Mouse (Mus musculus) testis, postnatal 10 days (tissue): Measurements from ENCODE around the gene Ebna1bp2.

Experiments used
- DNase-seq: peaks from one replicate; pipeline ENCODE4 v3.0.0; 2021; ENCODE audit warnings: low spot score

Gene Ebna1bp2

DNA sequence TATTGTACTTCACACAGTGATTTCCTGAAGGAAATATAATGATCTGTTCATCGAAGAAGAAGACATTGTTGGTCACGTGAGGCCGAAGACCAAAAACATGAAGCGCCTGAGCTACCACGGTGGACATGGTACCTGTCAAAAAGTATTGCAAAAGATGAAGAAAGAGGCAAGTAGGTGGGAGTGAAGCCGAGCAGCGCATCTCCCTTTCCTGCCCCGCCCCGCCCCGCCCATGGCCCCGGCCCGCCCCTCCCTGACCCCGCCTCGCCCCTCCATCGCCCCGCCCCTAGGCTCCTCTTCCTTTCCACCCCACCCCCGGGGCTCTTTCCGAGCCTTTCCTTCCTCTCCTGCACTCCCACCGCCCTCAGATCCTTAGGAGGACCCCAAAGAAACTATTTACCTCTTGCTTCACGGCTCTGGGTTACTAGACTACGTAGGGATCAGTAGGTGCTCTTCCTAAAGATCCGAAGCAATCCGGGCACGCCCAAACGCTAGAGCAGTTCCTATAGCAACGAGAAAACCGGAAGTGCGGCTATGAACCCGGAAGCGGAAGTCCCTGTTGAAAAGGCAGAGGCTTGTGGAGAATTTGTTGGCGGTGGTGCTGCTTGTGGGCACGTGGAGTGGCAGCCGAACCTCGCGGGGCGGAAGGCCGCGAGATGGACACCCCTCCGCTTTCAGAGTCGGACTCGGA, at the start of gene Ebna1bp2, which contains the start of gene Cfap57:
Gene Ebna1bp2 (plus strand): TSS at position 521 of the 688 bp plus-strand sequence.
Gene Cfap57 (minus strand): TSS at position 499 of the 688 bp plus-strand sequence.
- DNase-seq = peak; percentile 92

DNA sequence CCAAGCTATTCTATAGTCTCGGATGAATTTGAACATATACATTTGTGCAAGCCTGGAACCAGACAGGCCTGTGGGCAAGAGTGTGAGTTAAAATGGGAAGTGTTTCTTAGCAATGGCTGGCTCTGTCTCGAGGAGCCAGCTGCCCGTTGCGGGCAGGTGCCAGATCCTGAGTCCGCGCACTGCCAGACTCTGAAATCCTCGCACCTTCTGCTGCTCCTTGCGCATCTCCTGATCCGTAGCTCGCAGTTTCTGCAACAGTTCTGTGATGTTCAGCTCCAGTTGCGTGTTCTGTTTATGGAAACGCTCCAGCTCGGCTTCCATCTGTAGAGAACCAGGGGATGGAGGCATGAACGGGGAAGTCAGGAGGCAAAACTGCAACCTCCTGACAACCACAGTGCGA, 49.2 kb upstream of the Ebna1bp2 start:
- DNase-seq = no peak

DNA sequence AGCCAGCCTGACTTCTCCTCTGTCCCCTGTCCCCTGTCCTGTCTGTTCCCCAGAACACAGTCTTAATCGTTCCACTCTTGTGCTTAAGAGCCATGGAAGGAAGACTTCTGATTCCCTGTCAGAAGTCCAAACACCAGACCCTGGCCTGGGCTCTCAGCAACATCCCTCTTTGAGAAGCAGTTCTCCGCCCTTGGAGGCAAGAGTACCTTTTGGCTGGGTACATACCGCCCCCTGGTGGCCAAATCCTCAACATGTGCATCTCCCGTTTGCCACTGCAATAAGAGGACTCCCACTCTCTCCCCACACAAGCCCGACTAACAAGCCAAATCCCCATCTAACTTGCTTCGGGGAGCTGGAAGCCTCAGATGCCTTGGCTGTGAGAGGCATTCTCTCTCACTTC, 44.5 kb upstream of the Ebna1bp2 start:
- peak; percentile 95 for DNase-seq

DNA sequence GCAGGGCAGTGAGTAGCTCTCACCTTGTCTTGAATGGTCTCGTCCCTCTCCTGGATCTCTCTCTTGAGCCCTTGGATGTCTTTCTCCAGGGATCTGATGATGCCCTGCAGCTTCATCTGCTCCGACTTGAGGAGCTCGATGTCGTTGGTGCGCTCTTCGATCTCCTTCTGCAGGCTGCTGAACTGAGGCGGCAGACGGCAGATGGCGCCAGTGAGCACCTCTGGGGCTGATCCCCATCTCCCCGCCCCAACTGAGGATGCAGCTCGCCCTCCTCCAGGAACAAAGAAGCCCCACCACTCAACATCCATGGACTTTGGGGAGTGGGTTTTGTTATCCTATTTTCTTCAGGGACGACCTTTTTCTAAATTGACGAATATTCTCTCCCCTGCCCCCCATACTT, 41.3 kb upstream of the Ebna1bp2 start:
- peak; percentile 78 for DNase-seq

DNA sequence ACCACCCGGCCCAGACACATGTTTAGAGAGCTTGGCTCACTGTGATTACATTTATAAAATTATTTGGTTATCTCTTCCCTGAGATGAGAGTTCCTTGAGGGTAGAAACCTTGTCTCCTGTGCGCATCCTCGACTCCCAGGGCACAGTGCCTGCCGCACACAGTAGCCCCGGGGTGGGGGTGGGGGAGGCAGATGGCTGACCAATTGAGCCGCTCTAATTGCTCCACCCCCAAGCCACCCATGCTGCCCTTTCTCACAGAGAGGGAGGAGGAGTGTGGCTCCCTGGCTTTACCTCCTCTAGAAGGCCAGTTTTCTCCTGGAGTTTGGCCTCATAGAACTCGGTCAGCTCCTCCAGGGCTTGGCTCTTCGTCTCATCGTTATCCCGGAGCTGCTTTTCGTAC, 39.1 kb upstream of the Ebna1bp2 start:
- DNase-seq = no peak

DNA sequence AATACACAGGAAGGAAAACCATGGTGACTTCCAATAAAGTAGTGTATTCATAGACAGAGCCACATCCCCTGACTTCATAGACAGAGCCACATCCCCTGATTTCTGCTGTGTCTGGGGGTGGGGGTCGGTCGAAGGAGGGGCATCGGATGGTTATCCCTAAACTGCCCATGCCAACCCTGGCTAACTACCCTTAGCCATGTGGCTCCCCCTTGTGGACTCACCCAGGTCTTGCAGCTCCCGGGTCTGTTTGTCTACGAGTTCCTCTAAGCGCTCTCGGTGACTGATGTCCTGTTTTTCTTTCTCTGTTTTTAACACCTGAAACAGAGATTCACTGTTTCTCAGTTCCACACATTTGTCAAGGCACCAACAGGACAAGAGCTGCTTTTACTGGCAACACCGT, 38.0 kb upstream of the Ebna1bp2 start:
- DNase-seq = no peak

DNA sequence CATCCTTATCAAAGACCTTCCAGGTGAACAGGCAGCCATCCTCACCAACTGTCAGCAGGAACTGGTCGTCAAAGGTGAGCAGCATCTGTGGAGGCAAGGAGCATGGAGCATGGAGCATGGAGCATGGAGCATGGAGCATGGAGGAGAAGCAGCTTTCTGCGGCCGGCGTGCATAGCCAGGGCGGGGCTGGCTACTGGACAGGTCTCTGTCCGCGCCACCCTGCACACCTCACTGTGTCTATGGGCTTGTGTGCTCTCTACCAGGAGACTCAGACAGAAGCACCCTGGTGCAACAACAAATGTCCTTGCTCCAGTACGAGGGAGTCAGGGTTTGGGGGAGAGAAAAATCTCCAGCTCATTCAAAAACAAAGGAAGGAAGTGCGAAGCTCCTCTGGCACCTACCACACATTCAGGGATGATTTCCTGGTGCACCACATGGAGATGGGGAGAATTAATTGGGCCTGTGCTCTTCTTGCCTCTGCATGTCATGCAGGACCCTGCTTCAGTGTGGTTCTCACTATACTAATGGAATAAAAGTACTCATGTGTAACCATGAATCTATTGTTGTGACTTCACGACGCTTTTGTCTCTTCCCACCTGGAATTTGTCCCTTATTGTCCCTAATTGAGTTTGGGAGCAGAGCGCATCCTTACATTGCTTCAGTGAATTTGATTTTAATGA, 31.4 kb upstream of the Ebna1bp2 start:
- DNase-seq = no peak

DNA sequence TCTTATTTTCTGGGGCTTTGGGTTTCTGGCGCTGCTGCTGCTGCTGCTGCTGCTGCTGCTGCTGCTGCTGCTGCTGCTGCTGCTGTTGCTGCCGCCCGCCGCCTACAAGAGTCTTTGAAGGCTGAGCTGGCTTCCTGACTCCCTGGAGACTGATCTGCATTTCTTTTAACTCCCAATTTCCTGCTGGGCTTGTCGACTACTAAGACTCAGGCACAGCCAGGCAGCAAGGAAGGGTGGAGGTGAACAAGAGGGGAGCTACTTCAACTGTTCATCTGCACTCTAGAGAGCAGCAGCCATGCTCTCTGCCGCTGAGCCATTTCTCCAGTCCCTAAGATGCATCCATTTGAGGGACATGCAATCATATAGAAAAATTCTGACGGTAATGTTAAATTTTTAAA, 30.9 kb upstream of the Ebna1bp2 start:
- DNase-seq = no peak

DNA sequence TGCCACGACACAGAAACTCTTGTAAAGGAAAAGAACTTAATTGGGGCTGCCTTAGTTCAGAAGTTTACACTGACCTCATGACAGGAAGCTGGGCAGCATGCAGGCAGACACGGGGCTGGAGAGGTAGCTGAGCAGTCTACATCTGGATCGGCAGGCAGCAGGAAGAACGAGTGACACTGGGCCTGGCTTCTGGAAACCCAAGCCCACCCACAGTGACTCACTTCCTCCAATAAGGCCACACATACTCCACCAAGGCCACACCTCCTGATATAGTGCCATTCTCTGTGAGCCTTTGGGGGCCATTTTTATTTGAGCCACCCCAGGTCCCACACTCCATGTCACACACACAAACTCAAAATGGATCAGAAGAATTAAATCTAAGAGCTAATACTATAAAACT, 16.5 kb upstream of the Ebna1bp2 start:
- no peak for DNase-seq

DNA sequence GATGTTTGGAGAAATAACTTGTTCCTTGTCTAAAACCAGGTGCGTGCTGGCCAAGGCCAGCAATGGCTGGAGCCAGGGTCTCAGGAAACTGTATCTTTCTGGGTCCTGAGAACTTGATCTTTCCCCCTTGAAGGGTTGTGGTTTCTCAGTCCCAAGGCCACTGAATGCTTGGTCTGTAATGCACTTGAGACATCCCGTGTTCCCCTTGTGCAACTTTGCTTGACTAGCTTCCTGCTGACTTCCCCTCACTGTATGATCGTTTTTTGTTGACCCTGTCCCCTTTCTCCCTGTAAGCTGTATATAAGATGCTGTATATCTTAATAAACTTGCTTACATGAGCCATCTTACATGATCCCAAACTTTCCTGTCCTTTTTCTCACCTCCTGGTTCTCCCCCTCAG, 10.8 kb upstream of the Ebna1bp2 start:
- no peak for DNase-seq

DNA sequence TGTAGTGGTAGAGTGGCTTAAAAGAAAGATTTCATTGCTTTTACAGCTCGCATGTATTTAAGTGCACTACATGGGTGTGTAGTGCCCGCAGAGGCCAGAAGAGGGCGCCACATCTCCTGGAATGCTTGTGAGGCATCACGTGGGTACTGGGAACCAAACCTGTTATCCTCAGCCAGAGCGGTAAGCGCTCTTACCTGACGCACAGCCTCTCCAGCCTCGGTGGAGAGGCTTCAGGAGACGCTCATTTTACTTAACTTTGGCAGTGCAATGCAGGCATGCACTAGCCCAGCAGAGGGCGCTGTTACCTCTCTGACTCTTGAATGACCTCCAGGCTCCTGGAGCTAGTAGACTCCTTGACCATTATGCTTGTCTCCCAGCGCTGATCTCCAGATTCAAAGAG, 8.0 kb upstream of the Ebna1bp2 start:
- DNase-seq = peak; percentile 82

DNA sequence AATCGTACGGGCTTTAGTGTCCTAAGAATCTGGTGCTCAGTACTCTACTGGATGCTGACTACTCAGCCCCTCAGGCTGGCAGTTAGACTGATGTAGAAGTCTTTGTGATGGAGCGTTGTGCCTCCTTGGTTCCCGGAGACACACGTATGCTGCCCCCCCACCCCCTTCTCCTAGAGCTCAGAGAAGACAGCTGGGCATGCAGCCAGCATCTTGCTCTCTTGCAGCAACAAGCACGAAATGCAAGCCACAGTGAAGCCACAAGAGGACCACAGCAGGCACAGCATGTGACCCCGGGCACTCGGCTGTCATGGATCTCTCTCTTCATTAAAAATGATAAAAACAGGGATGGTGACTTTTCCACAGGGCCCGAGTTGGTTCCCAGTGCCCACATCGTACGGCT, 5.2 kb upstream of the Ebna1bp2 start:
- DNase-seq = no peak

DNA sequence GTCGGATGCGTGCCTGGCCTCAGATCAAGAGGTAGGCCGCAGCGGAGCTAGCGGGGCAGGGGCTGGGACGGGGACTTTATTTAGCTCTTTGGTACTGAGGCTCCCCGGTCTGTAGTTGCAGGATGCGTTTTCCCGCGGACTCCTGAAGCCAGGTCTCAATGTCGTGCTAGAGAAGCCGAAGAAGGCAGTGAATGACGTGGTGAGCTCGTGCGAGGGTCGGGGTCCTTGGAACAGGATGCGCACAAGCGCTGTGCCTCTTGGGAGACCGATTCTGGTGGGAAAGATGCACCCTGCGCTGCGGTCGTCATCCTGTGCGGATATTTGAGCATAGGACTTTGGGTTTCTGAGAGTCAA, 345 bp downstream of the Ebna1bp2 start:
- DNase-seq = no peak

DNA sequence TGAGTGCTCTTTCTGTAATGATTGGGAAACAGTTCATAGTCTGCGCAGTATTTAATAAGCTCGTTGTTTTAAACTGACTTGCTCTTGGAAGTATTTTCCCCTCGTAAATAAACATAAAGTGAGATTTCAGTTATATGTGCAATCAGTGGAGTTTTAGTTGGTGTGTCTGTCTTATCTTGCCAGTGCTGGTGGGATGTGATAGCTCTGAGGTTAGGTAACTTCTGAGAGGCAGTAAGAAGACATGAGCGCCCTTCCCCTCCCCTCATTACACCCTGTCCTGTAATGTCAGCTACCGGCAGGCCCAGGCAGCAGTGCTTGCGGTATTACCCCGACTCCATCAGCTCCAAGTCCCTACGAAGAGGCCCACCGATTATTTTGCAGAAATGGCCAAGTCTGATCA, 1.2 kb downstream of the Ebna1bp2 start:
- DNase-seq = no peak

DNA sequence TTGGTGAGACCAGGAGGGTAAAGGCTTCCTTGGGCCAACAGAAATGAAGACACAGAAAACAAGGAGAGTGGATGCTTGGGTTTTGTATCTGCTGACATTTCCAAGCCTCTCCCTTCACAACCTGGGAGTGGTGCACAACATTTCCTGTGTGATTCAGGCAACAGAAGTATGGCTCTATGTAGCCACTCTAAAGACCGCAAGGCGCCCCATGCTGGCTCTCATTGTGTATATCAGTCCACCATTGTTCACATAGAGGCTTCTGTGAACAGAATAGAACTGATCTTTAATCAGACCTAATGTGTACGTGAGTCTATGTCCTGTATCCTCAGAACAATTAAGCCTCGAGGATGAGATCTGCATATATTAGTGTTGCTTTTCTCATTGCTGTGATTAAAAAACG, 9.7 kb downstream of the Ebna1bp2 start:
- no peak for DNase-seq

DNA sequence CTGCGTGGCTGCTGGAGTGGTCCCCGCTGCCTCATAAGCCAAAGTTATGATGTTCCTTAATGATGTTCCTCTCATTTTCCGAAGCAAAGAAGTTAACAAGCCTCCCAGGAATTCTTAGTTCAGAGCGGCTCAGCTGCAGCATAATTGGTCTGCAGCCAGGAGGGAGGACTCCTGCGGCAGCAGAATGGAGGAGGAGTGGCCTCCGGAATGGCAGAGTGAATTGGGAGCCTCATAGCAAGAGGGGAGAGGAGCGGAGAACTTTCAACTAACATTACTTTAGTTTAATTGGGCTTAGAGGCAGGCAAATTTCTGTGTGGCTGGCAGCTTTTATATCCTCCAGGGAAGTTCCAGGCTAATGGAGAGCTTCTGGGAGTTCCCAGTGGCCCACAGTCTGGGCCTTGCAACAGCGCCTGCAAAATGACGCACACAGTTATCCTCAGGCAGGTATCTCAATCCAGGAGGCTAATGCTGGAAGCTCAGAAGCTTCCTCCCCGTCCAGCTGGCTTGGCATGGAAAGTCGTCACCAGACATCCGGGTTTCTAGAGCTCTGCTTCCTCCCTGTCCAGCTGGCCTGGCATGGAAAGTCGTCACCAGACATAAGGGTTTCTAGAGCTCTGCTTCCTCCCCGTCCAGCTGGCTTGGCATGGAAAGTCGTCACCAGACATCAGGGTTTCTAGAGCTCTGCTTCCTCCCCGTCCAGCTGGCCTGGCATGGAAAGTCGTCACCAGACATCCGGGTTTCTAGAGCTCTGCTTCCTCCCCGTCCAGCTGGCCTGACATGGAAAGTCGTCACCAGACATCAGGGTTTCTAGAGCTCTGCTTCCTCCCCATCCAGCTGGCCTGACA, 22.0 kb downstream of the Ebna1bp2 start:
- peak; percentile 51 for DNase-seq

DNA sequence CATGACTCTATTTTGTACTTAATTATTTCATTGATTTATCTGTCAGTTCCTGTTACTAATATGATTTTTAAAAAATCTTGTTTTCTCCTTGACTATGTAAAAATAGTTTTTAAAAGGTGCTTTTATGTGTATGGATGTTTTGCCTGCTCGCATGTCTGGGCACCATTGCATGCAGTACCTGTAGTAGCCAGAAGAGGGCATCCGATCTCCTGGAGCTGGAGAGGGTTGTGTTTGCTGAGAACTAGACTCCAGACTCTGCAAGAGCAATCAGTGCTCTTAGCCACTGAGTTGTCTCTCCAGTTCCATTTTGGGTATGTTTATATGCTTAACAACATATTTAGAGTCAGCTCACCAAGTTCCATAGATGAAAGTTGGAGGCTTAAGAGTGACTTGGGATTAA, 24.6 kb downstream of the Ebna1bp2 start:
- peak; percentile 79 for DNase-seq

DNA sequence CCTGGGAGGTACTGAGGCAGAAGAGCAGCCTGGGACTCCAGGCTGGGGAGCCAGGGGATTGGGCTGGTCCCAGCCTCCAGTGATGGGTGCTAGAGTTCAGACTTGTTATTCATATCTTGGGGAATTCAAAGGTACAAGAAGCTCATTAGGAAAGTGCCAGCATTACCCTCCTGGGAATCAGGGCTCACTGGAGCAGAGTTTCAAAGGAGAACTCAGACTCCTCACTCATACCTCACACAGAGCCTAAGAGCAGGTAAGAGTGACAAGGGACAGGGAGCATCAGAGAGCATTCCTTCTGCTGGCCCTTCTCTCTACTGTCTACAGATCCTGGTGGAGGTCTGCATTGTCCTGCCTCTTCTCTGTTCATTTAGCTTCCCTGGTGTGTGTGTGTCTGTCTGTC, 38.1 kb downstream of the Ebna1bp2 start, which contains the start of gene Olfr62:
Gene Olfr62 (plus strand): TSS at position 301 of the 400 bp plus-strand sequence.
- DNase-seq = no peak
